Mouse (Mus musculus) C2C12 (cell line): ENCODE results near the gene Polr3b.

Source experiments
- CEBPB ChIP-seq: IDR thresholded peaks from one replicate; pipeline ENCODE4 v1.6.1; 2011; ENCODE audit warnings: low read depth, mild to moderate bottlenecking, control low read depth, moderate library complexity
- CTCF ChIP-seq: IDR thresholded peaks from one replicate; pipeline ENCODE4 v1.5.1; 2011; ENCODE audit not compliant: control insufficient read depth, insufficient read depth, insufficient read length
- MAX ChIP-seq: IDR thresholded peaks from one replicate; pipeline ENCODE4 v1.6.1; 2011; ENCODE audit warnings: mild to moderate bottlenecking, control low read depth
- MYOD1 ChIP-seq: IDR thresholded peaks from one replicate; pipeline ENCODE4 v1.6.1; 2011; ENCODE audit warnings: low read depth; ENCODE audit not compliant: control insufficient read depth, insufficient read length
- USF1 ChIP-seq: IDR thresholded peaks from one replicate; pipeline ENCODE4 v1.6.1; 2011; ENCODE audit warnings: low read depth, mild to moderate bottlenecking, control low read depth, moderate library complexity

DNA sequence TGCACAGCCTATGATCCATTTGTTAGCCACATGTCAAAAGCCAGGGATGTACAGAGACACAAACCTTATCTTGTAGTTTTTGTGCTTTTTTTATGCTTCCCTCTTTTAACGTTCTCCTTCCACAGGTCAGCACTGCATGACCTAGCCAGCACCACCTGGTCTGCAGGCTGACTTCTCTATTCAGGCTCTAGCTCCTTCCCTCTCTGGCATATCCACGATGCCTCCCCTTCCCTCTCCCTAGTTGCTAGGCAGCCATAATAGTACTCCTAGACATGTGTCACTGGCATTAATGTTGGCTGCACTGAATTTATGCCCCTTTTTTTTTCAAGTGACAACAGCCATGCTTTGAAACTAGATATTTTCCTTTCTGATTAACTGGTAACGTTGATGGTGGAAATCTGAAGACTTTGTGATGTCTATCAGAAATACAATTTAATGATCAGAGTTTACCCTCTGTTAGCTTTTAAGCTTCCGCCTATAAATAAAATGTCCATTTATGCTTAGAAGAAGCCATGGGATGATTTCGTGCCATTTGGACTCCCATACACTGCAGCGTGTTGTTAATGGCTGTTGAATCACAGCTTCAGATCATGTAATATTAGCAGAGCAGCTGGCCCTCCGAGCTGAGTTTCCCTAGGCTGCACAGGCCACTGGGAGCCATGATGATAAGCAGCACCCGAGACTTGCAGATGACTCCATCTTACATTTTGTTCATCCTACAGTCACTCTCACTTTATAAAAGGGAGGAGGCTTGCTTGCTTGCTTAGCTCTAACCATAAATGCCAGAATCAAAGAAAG is 71.9 kb downstream of the Polr3b start:
- TF ChIP-seq CTCF, result no peak
- no peak for TF ChIP-seq MYOD1
- TF ChIP-seq MAX, result no peak
- TF ChIP-seq CEBPB, result no peak
- no peak for TF ChIP-seq USF1
